Mouse (Mus musculus) megakaryocyte, embryonic 14.5 days (primary cell): ENCODE measurements around the gene Med22.

ENCODE experiments used
- FLI1 ChIP-seq: IDR thresholded peaks from 2 replicates; pipeline ENCODE4 v1.6.1; 2012; ENCODE audit warnings: low read length, inconsistent platforms, mixed read lengths
- GATA1 ChIP-seq: IDR thresholded peaks from 3 replicates; pipeline ENCODE4 v1.6.1; 2012; ENCODE audit warnings: mixed read lengths, low read length, inconsistent platforms, borderline replicate concordance

DNA sequence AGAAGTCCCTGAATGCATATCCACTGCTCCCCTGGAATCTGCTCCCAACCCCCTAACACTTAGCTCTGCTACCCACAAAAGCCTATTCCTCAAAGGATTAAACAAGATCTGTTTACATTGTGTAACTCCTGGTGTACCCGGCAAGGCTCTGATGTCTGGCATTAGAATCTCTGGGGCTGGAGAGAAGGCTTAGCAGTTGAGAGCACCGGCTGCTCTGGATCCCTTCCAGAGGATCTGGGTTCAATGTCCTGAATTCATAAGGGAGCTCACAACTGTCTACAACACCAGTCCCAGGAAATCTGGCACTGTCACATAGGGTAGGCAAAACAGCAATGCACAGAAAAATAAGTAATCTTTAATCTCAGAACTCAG lies 47.0 kb upstream of the Med22 start:
- TF ChIP-seq GATA1, result no peak
- TF ChIP-seq FLI1, result no peak
